8 mouse cellular contexts compared by ENCODE assay signal in genomic region chr2:174760479-174761121, GRCm38 (mm10). TPM values are rescaled to one million over a fixed set of nuclear protein-coding genes. Genes with fewer than 3 reads are reported as not detected.
A peak's percentile ranks its signal among the peaks of the same experiment; 100 is the strongest.
DNase-seq lines count a peak whose midpoint lies in the region; ATAC-seq lines count a peak whose summit lies in the region.

Edn3 (plus strand) TSS chr2:174760619.

- DNase-seq in right cerebral cortex, postnatal 4 days, result peak; percentile 5
- no peak for DNase-seq in right cerebral cortex, adult 18-20 months
- peak; percentile 52 for DNase-seq in forebrain, embryonic 10.5 days (ENCODE audit: extremely low spot score, low spot score)
- peak; percentile 39 for DNase-seq in lung, postnatal 14 days
- no peak for DNase-seq in right cerebral cortex, postnatal 10 days (ENCODE audit: low spot score in 2 of 2)

- peak within 1 kb of the TSS; percentile 71 for H3K9ac ChIP-seq in intestine, embryonic 15.5 days
- peak within 1 kb of the TSS; percentile 68 for H3K9ac ChIP-seq in stomach, embryonic 16.5 days (ENCODE audit: low read length)

- H3K4me3 ChIP-seq in forebrain, embryonic 10.5 days, result peak within 1 kb of the TSS; percentile 60
- peak within 1 kb of the TSS; percentile 52 for H3K4me3 ChIP-seq in intestine, embryonic 15.5 days (replicated peaks)
- H3K4me3 ChIP-seq in stomach, embryonic 16.5 days (replicated peaks; ENCODE audit: low read length), result peak within 1 kb of the TSS; percentile 54

- peak within 1 kb of the TSS; percentile 92 for H3K4me2 ChIP-seq in intestine, embryonic 15.5 days (replicated peaks)
- peak within 1 kb of the TSS; percentile 71 for H3K4me2 ChIP-seq in stomach, embryonic 16.5 days (ENCODE audit: low read depth, low read length)

- peak within 1 kb of the TSS; percentile 83 for H3K27ac ChIP-seq in forebrain, embryonic 10.5 days
- H3K27ac ChIP-seq in intestine, embryonic 15.5 days, result peak within 1 kb of the TSS; percentile 42; the same call in 1 of the 2 replicates
- peak within 1 kb of the TSS; percentile 5; the same call in 1 of the 2 replicates for H3K27ac ChIP-seq in stomach, embryonic 16.5 days (ENCODE audit: low read length)

- peak; percentile 69 for ATAC-seq in intestine, embryonic 15.5 days
- peak; percentile 59 for ATAC-seq in stomach, embryonic 16.5 days (ENCODE audit: insufficient read depth, low FRiP score)
- no peak for ATAC-seq in activated CD4-positive, CD25-positive, alpha-beta regulatory T cell, adult 4 months

- WGBS in forebrain, embryonic 10.5 days, result 2% methylated on average over 44 of the region's 48 CpGs
- WGBS in intestine, embryonic 15.5 days, result under 1% methylated on average over 48 of the region's 48 CpGs
- WGBS in stomach, embryonic 16.5 days, result 1% methylated on average over 48 of the region's 48 CpGs

- peaks cover 44% of the 10 kb centered on the region for H3K27me3 ChIP-seq in forebrain, embryonic 10.5 days (ENCODE audit: poor library complexity, severe bottlenecking)
- no peaks in the 10 kb centered on the region for H3K27me3 ChIP-seq in intestine, embryonic 15.5 days (replicated peaks)
- no peaks in the 10 kb centered on the region for H3K27me3 ChIP-seq in stomach, embryonic 16.5 days (ENCODE audit: control insufficient read depth, insufficient read depth, low read length)

- no peaks in the 10 kb centered on the region for H3K36me3 ChIP-seq in forebrain, embryonic 10.5 days (replicated peaks)
- H3K36me3 ChIP-seq in intestine, embryonic 15.5 days, result no peaks in the 10 kb centered on the region
- H3K36me3 ChIP-seq in stomach, embryonic 16.5 days (ENCODE audit: control insufficient read depth, insufficient read depth, low read length), result no peaks in the 10 kb centered on the region

- peaks cover 20% of the 10 kb centered on the region for H3K4me1 ChIP-seq in forebrain, embryonic 10.5 days
- 0 out of 2 replicates have a peak, but pooled peaks cover 8% of the 10 kb centered on the region for H3K4me1 ChIP-seq in intestine, embryonic 15.5 days (replicated peaks)
- H3K4me1 ChIP-seq in stomach, embryonic 16.5 days (ENCODE audit: control insufficient read depth, insufficient read depth, low read length), result 0 out of 2 replicates have a peak, but pooled peaks cover 5% of the 10 kb centered on the region

- no peaks in the 10 kb centered on the region for H3K9me3 ChIP-seq in forebrain, embryonic 10.5 days
- no peaks in the 10 kb centered on the region for H3K9me3 ChIP-seq in intestine, embryonic 15.5 days
- no peaks in the 10 kb centered on the region for H3K9me3 ChIP-seq in stomach, embryonic 16.5 days (replicated peaks; ENCODE audit: control insufficient read depth, low read length)

RNA-seq across cellular contexts. Expression of gene Edn3, which starts in this region (rescaled TPM):
- 8.1 and 8.8 TPM in 2 replicates for polyA plus RNA-seq in forebrain, embryonic 10.5 days (2016; fragmentation: Nextera tagmentation; extraction: Ambion mirVana)
- polyA plus RNA-seq in intestine, embryonic 15.5 days (2015; fragmentation: Nextera tagmentation; extraction: Ambion mirVana), result 14.7 and 15.3 TPM in 2 replicates
- polyA plus RNA-seq in stomach, embryonic 16.5 days (2015; fragmentation: Nextera tagmentation; extraction: Ambion mirVana), result 15.3 and 19.2 TPM in 2 replicates
- polyA plus RNA-seq in activated CD4-positive, CD25-positive, alpha-beta regulatory T cell, adult 4 months (2017; shearing (Covaris generic)), result not detected

Comparison
In these comparisons a context has a peak if more than half of its experiments do, and no peak if none do; other contexts are left out.
1. DNase-seq: peak in right cerebral cortex, postnatal 4 days (single experiment), forebrain, embryonic 10.5 days (single experiment) and lung, postnatal 14 days (single experiment); none in right cerebral cortex, adult 18-20 months (single experiment) and right cerebral cortex, postnatal 10 days (0 of 2).
2. H3K27ac ChIP-seq: peak in every context shown above with its lines; median percentile 83 in forebrain, embryonic 10.5 days; 42 in intestine, embryonic 15.5 days; 5 in stomach, embryonic 16.5 days.
3. Peak in every context shown above with its lines, with median percentiles within 50 percentile points of each other: H3K4me3 ChIP-seq.